Mouse (Mus musculus) kidney, adult 18-20 months (tissue): ENCODE measurements around the gene Olfr444.

Experiments used
- DNase-seq: peaks from one replicate; pipeline ENCODE4 v3.0.0; 2021

Olfr444 gene

DNA sequence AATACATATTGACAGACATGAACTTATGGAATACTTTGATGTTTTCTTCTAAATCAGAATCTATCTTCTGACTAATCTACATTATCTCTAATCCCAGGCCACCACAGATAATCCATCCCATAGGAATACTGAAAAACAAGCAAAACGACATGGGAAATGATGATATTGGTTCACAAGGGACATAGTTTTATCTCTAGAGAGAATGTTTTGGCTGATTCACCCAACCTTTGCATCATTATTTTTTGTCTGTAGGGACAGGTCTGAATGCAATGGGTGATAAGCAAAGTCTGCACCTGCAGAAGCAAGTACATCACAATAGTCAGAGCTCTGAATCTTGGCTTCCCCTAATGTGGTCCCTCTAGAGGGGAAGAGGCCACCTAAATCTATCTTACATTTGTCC, at the start of gene Olfr444:
TSS of gene Olfr444 (plus strand) at position 301 of the 400 bp plus-strand sequence.
- no peak for DNase-seq

DNA sequence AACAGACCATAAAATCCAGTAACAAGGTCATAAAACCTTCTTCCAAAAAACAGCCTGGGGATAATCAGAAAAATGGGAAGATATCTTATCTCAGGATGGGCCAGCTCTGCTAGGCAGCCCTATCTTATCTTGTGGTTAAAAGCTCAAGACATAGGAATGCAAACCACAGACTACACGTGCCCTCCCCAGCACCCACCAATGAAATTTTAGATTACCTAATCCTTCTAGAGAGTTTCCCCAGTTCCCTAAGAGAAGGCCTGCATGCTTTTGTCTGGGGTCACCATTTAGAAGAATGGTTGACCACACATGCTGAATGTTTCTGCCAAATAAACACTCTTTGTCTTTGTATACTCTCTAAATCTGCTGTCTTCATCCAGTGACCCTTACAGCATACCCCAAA, 48.5 kb upstream of the Olfr444 start:
- DNase-seq, result no peak

DNA sequence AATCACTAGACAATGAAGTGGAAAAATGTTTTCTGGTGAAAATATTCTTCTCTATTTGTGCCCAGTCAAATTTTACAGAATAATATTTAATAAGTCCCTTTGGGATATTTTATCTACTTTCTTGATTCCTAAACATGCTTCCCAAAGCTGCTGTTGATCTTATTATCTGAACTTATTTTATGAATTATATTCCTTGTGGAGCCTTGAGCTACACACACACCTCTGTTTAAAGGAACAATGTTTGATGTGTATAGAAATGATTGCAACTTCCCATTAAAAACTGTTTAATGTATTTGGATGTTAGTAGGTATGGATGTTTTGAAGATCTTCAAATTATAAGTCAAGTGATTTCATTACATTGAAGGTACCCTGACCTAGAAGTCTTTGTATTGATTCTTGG, 40.3 kb upstream of the Olfr444 start, which contains the start of gene Olfr447:
TSS of gene Olfr447 (plus strand) at position 301 of the 400 bp plus-strand sequence.
- DNase-seq, result no peak

DNA sequence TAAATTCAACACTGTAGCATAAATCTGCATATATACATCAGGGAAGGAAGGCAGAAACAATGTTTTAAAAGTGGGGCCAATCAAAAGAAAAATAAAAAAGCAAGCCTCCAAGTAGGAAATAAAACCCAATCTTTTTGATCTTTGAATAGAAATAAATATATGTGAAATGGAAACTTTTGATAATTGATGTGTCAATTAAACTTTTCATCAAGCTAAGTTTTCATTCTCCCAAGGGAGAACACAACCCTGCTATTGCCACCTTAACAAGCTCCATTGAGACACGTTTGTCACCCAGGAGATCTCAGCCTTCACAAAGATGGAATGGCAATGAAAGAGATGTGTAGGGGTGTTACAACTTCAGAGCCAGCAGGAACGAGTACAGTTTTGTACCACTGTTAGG, 27.8 kb upstream of the Olfr444 start, which contains the start of gene Olfr446:
TSS of gene Olfr446 (plus strand) at position 301 of the 400 bp plus-strand sequence.
- no peak for DNase-seq

DNA sequence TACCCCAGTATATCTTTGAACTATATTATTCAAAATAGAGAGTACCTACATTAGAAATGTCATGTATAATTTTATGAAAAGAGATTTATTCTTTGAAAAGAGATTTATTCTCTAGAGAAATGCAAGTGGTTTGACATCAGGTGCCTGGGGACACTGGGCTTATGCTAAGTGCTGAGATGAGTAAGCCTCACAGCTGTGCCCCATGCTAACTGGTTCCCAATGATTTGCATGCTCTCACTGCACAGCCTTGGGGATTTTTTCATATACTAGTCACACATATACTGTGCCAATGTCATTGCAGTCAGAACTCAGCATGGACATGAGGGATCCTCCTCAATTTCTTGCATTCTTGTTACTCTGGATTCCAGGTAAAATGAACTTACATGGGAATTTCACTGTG, 31.5 kb downstream of the Olfr444 start:
- DNase-seq, result no peak
